Mouse (Mus musculus): Measurements from ENCODE around the gene Hdac8. TPM values are rescaled to one million over a fixed set of nuclear protein-coding genes. Genes with fewer than 3 reads are reported as not detected.

Gene Hdac8
- polyA plus RNA-seq, 1 experiment from 2014 or later = 12.1 TPM

GRCm38 (mm10) chrX:102475555-102475954 lies 29.6 kb downstream of the Hdac8 start:
- H3K4me1 ChIP-seq (ENCODE audit: control insufficient read depth, insufficient read depth, low read depth, low read length) = no peaks in the 10 kb centered on the region
- WGBS = 77% methylated on average over 5 of the region's 5 CpGs
- no peak overlapping the region for H3K27ac ChIP-seq (ENCODE audit: low read depth, low read length)
- no peaks in the 10 kb centered on the region; the same call in 1 of the 2 replicates for H3K27me3 ChIP-seq (replicated peaks; ENCODE audit: control insufficient read depth, insufficient read depth, low read length)
- no peak for ATAC-seq
- no peak overlapping the region for H3K4me2 ChIP-seq (ENCODE audit: low read length)
- no peak overlapping the region for H3K9ac ChIP-seq (ENCODE audit: low read depth, low read length)
- no peaks in the 10 kb centered on the region for H3K36me3 ChIP-seq (ENCODE audit: control insufficient read depth, insufficient read depth, low read length)
- H3K4me3 ChIP-seq (ENCODE audit: low read length) = no peak overlapping the region
- H3K9me3 ChIP-seq (ENCODE audit: control insufficient read depth, low read length) = no peaks in the 10 kb centered on the region

GRCm38 (mm10) chrX:102418343-102419127 lies 86.6 kb downstream of the Hdac8 start:
- Histone ChIP-seq H3K4me2 (ENCODE audit: low read length) (no peak overlapping the region), H3K9me3 (ENCODE audit: control insufficient read depth, low read length) (no peaks in the 10 kb centered on the region), H3K4me3 (ENCODE audit: low read length) (no peak overlapping the region), H3K27ac (ENCODE audit: low read depth, low read length) (no peak overlapping the region), H3K9ac (ENCODE audit: low read depth, low read length) (no peak overlapping the region), H3K27me3 (replicated peaks; ENCODE audit: control insufficient read depth, insufficient read depth, low read length) (peaks cover 2% of the 10 kb centered on the region; the same call in 1 of the 2 replicates), H3K4me1 (ENCODE audit: control insufficient read depth, insufficient read depth, low read depth, low read length) (no peaks in the 10 kb centered on the region), H3K36me3 (ENCODE audit: control insufficient read depth, insufficient read depth, low read length) (no peaks in the 10 kb centered on the region)
- WGBS = 79% methylated on average over 8 of the region's 8 CpGs
- ATAC-seq = no peak

- no peak overlapping the region for H3K27ac ChIP-seq (ENCODE audit: low read depth, low read length)
- 71% methylated on average over 4 of the region's 4 CpGs for WGBS
Observed at GRCm38 (mm10) chrX:102416972-102417371, 88.2 kb downstream of the Hdac8 start.

GRCm38 (mm10) chrX:102416386-102416785 lies 88.8 kb downstream of the Hdac8 start:
- 58% methylated on average over 4 of the region's 4 CpGs for WGBS
- ATAC-seq = no peak
- no peak overlapping the region for H3K4me3 ChIP-seq (ENCODE audit: low read length)
- H3K9ac ChIP-seq (ENCODE audit: low read depth, low read length) = no peak overlapping the region
- no peak overlapping the region for H3K4me2 ChIP-seq (ENCODE audit: low read length)
- no peak overlapping the region for H3K27ac ChIP-seq (ENCODE audit: low read depth, low read length)
- no peaks in the 10 kb centered on the region for H3K4me1 ChIP-seq (ENCODE audit: control insufficient read depth, insufficient read depth, low read depth, low read length)
- peaks cover 2% of the 10 kb centered on the region; the same call in 1 of the 2 replicates for H3K27me3 ChIP-seq (replicated peaks; ENCODE audit: control insufficient read depth, insufficient read depth, low read length)
- no peaks in the 10 kb centered on the region for H3K9me3 ChIP-seq (ENCODE audit: control insufficient read depth, low read length)
- H3K36me3 ChIP-seq (ENCODE audit: control insufficient read depth, insufficient read depth, low read length) = no peaks in the 10 kb centered on the region

More at GRCm38 (mm10) chrX:102416972-102417371, 88.2 kb downstream of the Hdac8 start:
- Histone ChIP-seq H3K9me3 (ENCODE audit: control insufficient read depth, low read length) (no peaks in the 10 kb centered on the region), H3K36me3 (ENCODE audit: control insufficient read depth, insufficient read depth, low read length) (no peaks in the 10 kb centered on the region), H3K9ac (ENCODE audit: low read depth, low read length) (no peak overlapping the region), H3K4me1 (ENCODE audit: control insufficient read depth, insufficient read depth, low read depth, low read length) (no peaks in the 10 kb centered on the region), H3K4me2 (ENCODE audit: low read length) (no peak overlapping the region), H3K27me3 (replicated peaks; ENCODE audit: control insufficient read depth, insufficient read depth, low read length) (peaks cover 2% of the 10 kb centered on the region; the same call in 1 of the 2 replicates), H3K4me3 (ENCODE audit: low read length) (no peak overlapping the region)
- ATAC-seq = no peak

GRCm38 (mm10) chrX:102384765-102385164 lies 120.4 kb downstream of the Hdac8 start:
- Histone ChIP-seq H3K4me1 (ENCODE audit: control insufficient read depth, insufficient read depth, low read depth, low read length) (no peaks in the 10 kb centered on the region), H3K4me2 (ENCODE audit: low read length) (no peak overlapping the region), H3K9me3 (ENCODE audit: control insufficient read depth, low read length) (no peaks in the 10 kb centered on the region), H3K9ac (ENCODE audit: low read depth, low read length) (no peak overlapping the region), H3K27me3 (replicated peaks; ENCODE audit: control insufficient read depth, insufficient read depth, low read length) (no peaks in the 10 kb centered on the region), H3K4me3 (ENCODE audit: low read length) (no peak overlapping the region), H3K27ac (ENCODE audit: low read depth, low read length) (no peak overlapping the region), H3K36me3 (ENCODE audit: control insufficient read depth, insufficient read depth, low read length) (no peaks in the 10 kb centered on the region)
- WGBS = 79% methylated on average over 3 of the region's 3 CpGs
- no peak for ATAC-seq

- Histone ChIP-seq H3K27ac (ENCODE audit: low read depth, low read length) (no peak overlapping the region), H3K9me3 (ENCODE audit: control insufficient read depth, low read length) (no peaks in the 10 kb centered on the region), H3K4me2 (ENCODE audit: low read length) (no peak overlapping the region), H3K9ac (ENCODE audit: low read depth, low read length) (no peak overlapping the region), H3K27me3 (replicated peaks; ENCODE audit: control insufficient read depth, insufficient read depth, low read length) (no peaks in the 10 kb centered on the region), H3K36me3 (ENCODE audit: control insufficient read depth, insufficient read depth, low read length) (no peaks in the 10 kb centered on the region), H3K4me3 (ENCODE audit: low read length) (no peak overlapping the region), H3K4me1 (ENCODE audit: control insufficient read depth, insufficient read depth, low read depth, low read length) (no peaks in the 10 kb centered on the region)
- 73% methylated on average over 7 of the region's 7 CpGs for WGBS
- ATAC-seq = no peak
Observed at GRCm38 (mm10) chrX:102383151-102383550, 122.0 kb downstream of the Hdac8 start.

GRCm38 (mm10) chrX:102366510-102366909 lies 138.6 kb downstream of the Hdac8 start:
- no peak overlapping the region for H3K4me2 ChIP-seq (ENCODE audit: low read length)
- 65% methylated on average over 3 of the region's 3 CpGs for WGBS
- H3K9ac ChIP-seq (ENCODE audit: low read depth, low read length) = no peak overlapping the region
- H3K4me3 ChIP-seq (ENCODE audit: low read length) = no peak overlapping the region
- no peak overlapping the region for H3K27ac ChIP-seq (ENCODE audit: low read depth, low read length)
- H3K4me1 ChIP-seq (ENCODE audit: control insufficient read depth, insufficient read depth, low read depth, low read length) = no peaks in the 10 kb centered on the region
- H3K36me3 ChIP-seq (ENCODE audit: control insufficient read depth, insufficient read depth, low read length) = no peaks in the 10 kb centered on the region
- no peaks in the 10 kb centered on the region; the same call in 1 of the 2 replicates for H3K27me3 ChIP-seq (replicated peaks; ENCODE audit: control insufficient read depth, insufficient read depth, low read length)
- ATAC-seq = no peak
- H3K9me3 ChIP-seq (ENCODE audit: control insufficient read depth, low read length) = no peaks in the 10 kb centered on the region

GRCm38 (mm10) chrX:102362244-102362643 lies 142.9 kb downstream of the Hdac8 start:
- Histone ChIP-seq H3K4me3 (ENCODE audit: low read length) (no peak overlapping the region), H3K4me2 (ENCODE audit: low read length) (no peak overlapping the region), H3K27ac (ENCODE audit: low read depth, low read length) (no peak overlapping the region), H3K9me3 (ENCODE audit: control insufficient read depth, low read length) (no peaks in the 10 kb centered on the region), H3K9ac (ENCODE audit: low read depth, low read length) (no peak overlapping the region), H3K4me1 (ENCODE audit: control insufficient read depth, insufficient read depth, low read depth, low read length) (no peaks in the 10 kb centered on the region), H3K27me3 (replicated peaks; ENCODE audit: control insufficient read depth, insufficient read depth, low read length) (no peaks in the 10 kb centered on the region), H3K36me3 (ENCODE audit: control insufficient read depth, insufficient read depth, low read length) (no peaks in the 10 kb centered on the region)
- no peak for ATAC-seq
- 87% methylated on average over 2 of the region's 2 CpGs for WGBS

- no peak for ATAC-seq
Observed at GRCm38 (mm10) chrX:102353412-102353811, 151.7 kb downstream of the Hdac8 start.

More at GRCm38 (mm10) chrX:102353412-102353811, 151.7 kb downstream of the Hdac8 start:
- H3K36me3 ChIP-seq (ENCODE audit: control insufficient read depth, insufficient read depth, low read length) = no peaks in the 10 kb centered on the region
- no peaks in the 10 kb centered on the region for H3K4me1 ChIP-seq (ENCODE audit: control insufficient read depth, insufficient read depth, low read depth, low read length)
- no peak overlapping the region for H3K27ac ChIP-seq (ENCODE audit: low read depth, low read length)
- no peaks in the 10 kb centered on the region; the same call in none of the 2 replicates for H3K27me3 ChIP-seq (replicated peaks; ENCODE audit: control insufficient read depth, insufficient read depth, low read length)
- H3K4me2 ChIP-seq (ENCODE audit: low read length) = no peak overlapping the region
- H3K4me3 ChIP-seq (ENCODE audit: low read length) = no peak overlapping the region
- WGBS = 89% methylated on average over 3 of the region's 3 CpGs
- H3K9me3 ChIP-seq (ENCODE audit: control insufficient read depth, low read length) = no peaks in the 10 kb centered on the region; the same call in 1 of the 2 replicates
- no peak overlapping the region for H3K9ac ChIP-seq (ENCODE audit: low read depth, low read length)

Data from hindbrain, embryonic 16.5 days (tissue).